In genomic region chr11:46446150-46446549, GRCm38 (mm10) we compare ENCODE assay signal across 24 mouse cellular contexts. TPM values are rescaled to one million over a fixed set of nuclear protein-coding genes. Genes with fewer than 3 reads are reported as not detected.
"Had no signal": no experiment of that assay in that cellular context is flagged by ENCODE, and none has a peak within 500 bp of the region (broad histone marks: within the 10 kb centered on the region; RNA-seq: fewer than 3 reads in every experiment).

No protein-coding gene starts in this region.

- DNase-seq: gastrocnemius, adult 2 months; gastrocnemius, postnatal 25 days; heart, adult 2 months; heart, postnatal 10 days; heart, postnatal 4 days; kidney, adult 11 months; kidney, adult 2 months; kidney, adult 9 months; kidney, postnatal 14 days; kidney, postnatal 36 days; layer of hippocampus, adult 9-11 months; layer of hippocampus, postnatal 36 days; left cerebral cortex, postnatal 4 days had no signal

RNA-seq across cellular contexts. Expression of gene Havcr2, which starts 8.6 kb away (rescaled TPM):
- total RNA-seq: gastrocnemius, postnatal 25 days had no signal

RNA-seq across cellular contexts. Expression of gene Fam71b, which starts 49.8 kb away (rescaled TPM):
- total RNA-seq: gastrocnemius, adult 2 months; gastrocnemius, postnatal 25 days; gastrocnemius, postnatal 4 days; granulocyte monocyte progenitor cell, adult 5-6 weeks; heart, adult 2 months; heart, postnatal 10 days; heart, postnatal 25 days; heart, postnatal 4 days; layer of hippocampus, adult 18-20 months; layer of hippocampus, adult 8-10 months; layer of hippocampus, postnatal 14 days; layer of hippocampus, postnatal 36 days; left cerebral cortex, adult 18-20 months; left cerebral cortex, adult 8-10 months; left cerebral cortex, postnatal 10 days; left cerebral cortex, postnatal 25 days; left cerebral cortex, postnatal 4 days; liver, adult 2 months had no signal

RNA-seq across cellular contexts. Expression of gene Itk, which starts 56.8 kb away (rescaled TPM):
- total RNA-seq: gastrocnemius, adult 2 months had no signal
